Mouse (Mus musculus): ENCODE measurements around the gene Gm49373. TPM values are rescaled to one million over a fixed set of nuclear protein-coding genes. Genes with fewer than 3 reads are reported as not detected.

Gene Gm49373
- polyA plus RNA-seq (2015; fragmentation: Nextera tagmentation; extraction: Ambion mirVana) = 0.77 and 0.84 TPM in 2 replicates

DNA sequence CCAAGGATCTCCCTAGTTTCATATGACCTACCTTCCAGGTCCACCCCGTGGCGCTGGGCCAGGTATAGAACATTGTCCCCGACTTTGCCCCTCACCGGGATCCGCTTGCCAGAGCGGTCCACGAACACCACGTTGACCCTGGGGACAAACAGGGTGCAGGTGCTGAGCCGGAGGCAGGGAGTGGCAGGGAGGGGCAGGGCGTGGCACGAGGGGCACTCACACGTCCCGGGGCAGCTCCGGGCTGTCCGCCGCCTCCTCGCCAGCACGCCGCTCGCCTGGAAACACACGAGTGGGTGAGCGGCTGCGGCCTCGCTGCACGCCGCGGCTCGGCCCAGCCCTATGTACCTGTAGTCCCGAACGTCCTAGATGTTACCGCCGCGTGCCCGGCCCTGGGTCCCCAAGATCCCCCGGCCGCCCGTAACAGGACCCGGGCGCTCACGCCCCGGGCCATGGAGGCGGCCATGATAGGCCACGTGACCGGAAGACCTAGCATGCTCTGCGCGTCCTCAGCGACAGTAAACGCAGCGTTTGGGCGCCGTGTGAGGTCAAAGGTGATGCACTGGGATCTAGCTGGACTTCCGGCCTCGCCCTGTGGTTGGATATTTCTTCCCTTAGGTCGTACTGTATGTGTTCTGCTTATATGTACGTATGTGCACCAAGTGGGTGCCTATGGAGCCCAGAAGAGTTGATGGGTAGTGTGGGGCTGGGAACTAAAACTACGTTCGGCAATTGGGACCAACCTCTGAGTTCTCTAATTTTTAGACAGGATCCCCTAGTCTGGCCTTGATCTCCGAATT, at the start of gene Gm49373, which contains the start of gene Fdx1l:
TSS of gene Gm49373 (minus strand) at position 53 of the 797 bp plus-strand sequence.
TSS of gene Fdx1l (minus strand) at position 571 of the 797 bp plus-strand sequence.
- peak; percentile 94 for ATAC-seq (ENCODE audit: low FRiP score, low TSS enrichment)
- Histone ChIP-seq H3K4me1 (ENCODE audit: insufficient read depth, low read length) (peaks cover 10% of the 10 kb centered on the region), H3K9me3 (ENCODE audit: low read length) (no peaks in the 10 kb centered on the region), H3K4me2 (replicated peaks; ENCODE audit: low read depth, low read length) (peak within 1 kb of the TSS; percentile 83), H3K27me3 (ENCODE audit: insufficient read depth, low read length) (no peaks in the 10 kb centered on the region), H3K9ac (replicated peaks; ENCODE audit: low read length) (peak within 1 kb of the TSS; percentile 89), H3K27ac (ENCODE audit: low read length) (peak within 1 kb of the TSS; percentile 76), H3K36me3 (ENCODE audit: insufficient read depth, low read length) (peaks cover 41% of the 10 kb centered on the region), H3K4me3 (ENCODE audit: low read length) (peak within 1 kb of the TSS; percentile 87)
- WGBS = 2% methylated on average over 58 of the region's 58 CpGs

DNA sequence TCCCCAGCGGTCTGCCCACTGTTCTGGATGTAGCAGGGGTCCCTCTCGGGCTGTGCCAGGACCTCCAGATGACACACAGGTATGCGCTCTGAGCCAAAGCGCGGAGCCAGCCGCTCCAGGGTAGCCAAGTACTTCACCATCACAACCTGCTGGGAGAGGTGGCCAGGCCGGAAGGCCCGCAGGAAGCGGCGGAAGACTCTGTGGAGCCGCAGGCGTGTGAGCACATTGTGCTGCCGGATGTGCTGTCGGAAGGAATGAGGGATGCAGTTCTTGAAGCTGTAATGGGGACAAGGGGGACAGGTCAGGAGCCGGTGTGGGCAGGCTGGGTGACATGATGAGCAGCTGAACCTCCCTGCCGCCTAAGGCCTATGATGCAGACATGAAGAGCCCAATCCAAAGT, 48.6 kb upstream of the Gm49373 start:
- no peaks in the 10 kb centered on the region for H3K27me3 ChIP-seq (ENCODE audit: insufficient read depth, low read length)
- no peaks in the 10 kb centered on the region for H3K9me3 ChIP-seq (ENCODE audit: low read length)
- peaks cover 19% of the 10 kb centered on the region; the same call in 1 of the 2 replicates for H3K36me3 ChIP-seq (ENCODE audit: insufficient read depth, low read length)
- no peak overlapping the region for H3K27ac ChIP-seq (ENCODE audit: low read length)
- no peak overlapping the region for H3K4me2 ChIP-seq (replicated peaks; ENCODE audit: low read depth, low read length)
- no peaks in the 10 kb centered on the region for H3K4me1 ChIP-seq (ENCODE audit: insufficient read depth, low read length)
- H3K9ac ChIP-seq (replicated peaks; ENCODE audit: low read length) = no peak overlapping the region
- 94% methylated on average over 16 of the region's 16 CpGs for WGBS
- H3K4me3 ChIP-seq (ENCODE audit: low read length) = no peak overlapping the region
- ATAC-seq (ENCODE audit: low FRiP score, low TSS enrichment) = no peak

DNA sequence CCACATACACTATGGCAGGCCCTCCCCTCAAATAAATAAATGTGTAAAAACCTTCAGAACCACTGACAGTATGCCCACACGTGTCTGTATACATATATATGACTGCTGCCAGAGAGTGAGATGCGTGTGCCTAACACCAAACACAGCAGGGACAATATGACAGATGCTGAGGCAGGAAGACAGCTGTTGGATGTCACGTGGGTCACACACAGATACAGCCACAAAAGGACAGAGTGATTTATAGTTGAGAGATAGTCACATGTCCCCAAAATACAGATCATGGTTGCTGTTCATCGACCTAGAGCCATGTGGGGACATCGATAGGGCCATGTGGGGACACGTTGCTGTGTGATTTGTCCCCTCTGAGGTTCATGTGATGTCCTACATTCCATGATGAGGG, 44.2 kb upstream of the Gm49373 start:
- Histone ChIP-seq H3K27ac (ENCODE audit: low read length) (no peak overlapping the region), H3K4me3 (ENCODE audit: low read length) (no peak overlapping the region), H3K4me2 (replicated peaks; ENCODE audit: low read depth, low read length) (no peak overlapping the region), H3K9me3 (ENCODE audit: low read length) (no peaks in the 10 kb centered on the region), H3K9ac (replicated peaks; ENCODE audit: low read length) (no peak overlapping the region), H3K4me1 (ENCODE audit: insufficient read depth, low read length) (no peaks in the 10 kb centered on the region), H3K27me3 (ENCODE audit: insufficient read depth, low read length) (no peaks in the 10 kb centered on the region), H3K36me3 (ENCODE audit: insufficient read depth, low read length) (0 out of 2 replicates have a peak, but pooled peaks cover 11% of the 10 kb centered on the region)
- 72% methylated on average over 6 of the region's 6 CpGs for WGBS
- no peak for ATAC-seq (ENCODE audit: low FRiP score, low TSS enrichment)

DNA sequence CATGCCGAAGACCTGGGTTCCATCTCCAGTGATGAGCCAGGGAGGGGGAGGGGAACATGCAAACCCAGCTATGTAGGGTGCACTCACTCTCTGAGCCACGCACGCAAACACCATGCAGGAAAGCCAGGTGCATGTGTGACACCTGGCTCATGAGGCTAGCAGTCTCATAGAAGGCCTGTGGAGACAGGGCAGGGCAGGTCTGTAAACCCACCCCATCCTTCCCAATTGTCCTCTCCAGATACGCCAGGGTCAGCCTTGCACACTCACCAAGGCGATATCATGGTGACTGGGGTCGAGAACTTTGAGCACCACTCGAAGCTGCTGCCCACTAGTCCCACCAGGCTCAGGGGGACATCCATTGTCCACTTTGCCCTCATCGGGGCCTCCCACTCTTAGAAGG, 42.2 kb upstream of the Gm49373 start:
- no peaks in the 10 kb centered on the region for H3K9me3 ChIP-seq (ENCODE audit: low read length)
- no peaks in the 10 kb centered on the region for H3K4me1 ChIP-seq (ENCODE audit: insufficient read depth, low read length)
- H3K4me2 ChIP-seq (replicated peaks; ENCODE audit: low read depth, low read length) = no peak overlapping the region
- H3K36me3 ChIP-seq (ENCODE audit: insufficient read depth, low read length) = no peaks in the 10 kb centered on the region
- no peak overlapping the region for H3K9ac ChIP-seq (replicated peaks; ENCODE audit: low read length)
- no peak for ATAC-seq (ENCODE audit: low FRiP score, low TSS enrichment)
- H3K4me3 ChIP-seq (ENCODE audit: low read length) = no peak overlapping the region
- no peaks in the 10 kb centered on the region for H3K27me3 ChIP-seq (ENCODE audit: insufficient read depth, low read length)
- no peak overlapping the region for H3K27ac ChIP-seq (ENCODE audit: low read length)
- 89% methylated on average over 8 of the region's 8 CpGs for WGBS

GRCm38 (mm10) chr9:21114190-21114589, 41.3 kb upstream of the Gm49373 start:
- Histone ChIP-seq H3K9me3 (ENCODE audit: low read length) (no peaks in the 10 kb centered on the region), H3K9ac (replicated peaks; ENCODE audit: low read length) (no peak overlapping the region), H3K27ac (ENCODE audit: low read length) (no peak overlapping the region), H3K36me3 (ENCODE audit: insufficient read depth, low read length) (no peaks in the 10 kb centered on the region), H3K4me1 (ENCODE audit: insufficient read depth, low read length) (no peaks in the 10 kb centered on the region), H3K27me3 (ENCODE audit: insufficient read depth, low read length) (no peaks in the 10 kb centered on the region), H3K4me3 (ENCODE audit: low read length) (no peak overlapping the region), H3K4me2 (replicated peaks; ENCODE audit: low read depth, low read length) (no peak overlapping the region)
- ATAC-seq (ENCODE audit: low FRiP score, low TSS enrichment) = no peak
- WGBS = 85% methylated on average over 7 of the region's 7 CpGs

GRCm38 (mm10) chr9:21113751-21114150, 40.9 kb upstream of the Gm49373 start:
- Histone ChIP-seq H3K4me1 (ENCODE audit: insufficient read depth, low read length) (no peaks in the 10 kb centered on the region), H3K36me3 (ENCODE audit: insufficient read depth, low read length) (no peaks in the 10 kb centered on the region), H3K27ac (ENCODE audit: low read length) (no peak overlapping the region), H3K9me3 (ENCODE audit: low read length) (no peaks in the 10 kb centered on the region), H3K27me3 (ENCODE audit: insufficient read depth, low read length) (no peaks in the 10 kb centered on the region), H3K9ac (replicated peaks; ENCODE audit: low read length) (no peak overlapping the region), H3K4me2 (replicated peaks; ENCODE audit: low read depth, low read length) (no peak overlapping the region), H3K4me3 (ENCODE audit: low read length) (no peak overlapping the region)
- WGBS = 76% methylated on average over 6 of the region's 6 CpGs
- no peak for ATAC-seq (ENCODE audit: low FRiP score, low TSS enrichment)

DNA sequence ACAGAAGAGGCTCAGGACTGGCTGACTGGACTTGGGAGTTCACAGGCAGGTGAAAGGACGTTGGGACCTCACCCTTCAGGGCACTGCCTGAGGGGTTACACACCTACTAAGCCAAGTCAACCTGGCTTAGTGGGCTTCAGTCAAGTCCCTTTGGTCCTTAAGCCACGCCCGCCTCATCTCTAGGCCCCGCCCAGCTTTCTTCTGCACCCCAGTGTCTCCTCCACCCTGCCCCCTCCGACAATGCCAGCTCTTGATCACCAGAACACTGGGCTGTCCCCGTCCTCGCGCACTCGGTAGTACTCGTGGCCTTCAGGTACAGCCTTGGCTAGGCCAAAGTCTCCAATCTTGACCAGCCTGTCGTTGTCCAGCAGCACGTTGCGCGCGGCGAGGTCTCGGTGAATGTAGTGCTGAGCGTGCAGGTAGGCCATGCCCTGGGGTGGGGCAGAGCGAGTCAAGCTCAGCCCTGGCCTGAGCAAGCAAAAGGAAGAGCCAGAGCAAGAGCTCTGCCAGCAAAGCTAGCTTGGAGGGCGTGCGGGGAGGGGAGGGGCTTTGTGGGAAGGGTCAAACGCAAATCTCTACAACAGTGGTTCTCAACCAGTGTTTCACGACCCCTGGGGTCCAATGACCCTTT, 34.8 kb upstream of the Gm49373 start:
- ATAC-seq (ENCODE audit: low FRiP score, low TSS enrichment) = no peak
- Histone ChIP-seq H3K9me3 (ENCODE audit: low read length) (no peaks in the 10 kb centered on the region), H3K9ac (replicated peaks; ENCODE audit: low read length) (no peak overlapping the region), H3K27me3 (ENCODE audit: insufficient read depth, low read length) (no peaks in the 10 kb centered on the region), H3K4me1 (ENCODE audit: insufficient read depth, low read length) (no peaks in the 10 kb centered on the region), H3K27ac (ENCODE audit: low read length) (no peak overlapping the region), H3K4me2 (replicated peaks; ENCODE audit: low read depth, low read length) (no peak overlapping the region), H3K36me3 (ENCODE audit: insufficient read depth, low read length) (no peaks in the 10 kb centered on the region), H3K4me3 (ENCODE audit: low read length) (no peak overlapping the region)
- 53% methylated on average over 22 of the region's 23 CpGs for WGBS

DNA sequence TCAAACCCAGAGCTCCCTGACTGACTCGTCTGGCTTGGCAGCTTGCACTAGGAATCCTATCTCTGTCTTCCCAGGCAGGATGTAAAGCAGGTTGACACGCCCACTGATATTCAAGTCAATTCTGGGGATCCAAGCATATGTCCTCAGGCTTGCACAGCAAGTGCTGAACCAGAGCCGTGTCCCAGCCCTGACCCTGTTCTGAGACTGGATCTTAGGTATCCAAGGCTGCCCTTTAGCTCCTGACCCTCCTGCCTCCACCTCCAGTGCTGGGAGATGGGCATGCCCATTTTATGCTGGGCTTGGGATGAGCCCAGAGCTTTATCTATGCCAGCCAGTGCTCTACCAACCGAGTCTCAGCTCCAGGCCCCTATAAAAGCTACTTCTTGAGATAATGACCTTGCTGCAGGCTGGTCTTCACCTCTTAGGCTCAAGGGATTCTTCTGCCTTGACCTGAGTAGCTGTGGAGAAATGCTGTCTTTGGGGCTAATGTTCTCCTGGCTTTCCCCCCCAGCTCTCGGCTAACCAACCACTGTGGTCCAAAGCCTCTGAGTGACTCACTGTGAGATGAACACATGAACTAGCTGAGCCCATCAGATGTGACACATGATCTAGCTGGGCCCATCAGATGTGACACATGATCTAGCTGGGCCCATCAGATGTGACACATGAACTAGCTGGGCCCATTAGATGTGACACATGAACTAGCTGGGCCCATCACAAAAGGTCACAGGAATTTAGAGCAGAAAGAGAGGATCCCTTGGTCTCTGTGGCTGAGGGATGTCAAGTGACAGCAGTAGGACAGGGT, 33.1 kb upstream of the Gm49373 start:
- no peak overlapping the region for H3K4me2 ChIP-seq (replicated peaks; ENCODE audit: low read depth, low read length)
- H3K4me1 ChIP-seq (ENCODE audit: insufficient read depth, low read length) = no peaks in the 10 kb centered on the region
- WGBS = 67% methylated on average over 5 of the region's 5 CpGs
- no peaks in the 10 kb centered on the region for H3K9me3 ChIP-seq (ENCODE audit: low read length)
- no peak overlapping the region for H3K27ac ChIP-seq (ENCODE audit: low read length)
- no peaks in the 10 kb centered on the region for H3K36me3 ChIP-seq (ENCODE audit: insufficient read depth, low read length)
- H3K4me3 ChIP-seq (ENCODE audit: low read length) = no peak overlapping the region
- no peak overlapping the region for H3K9ac ChIP-seq (replicated peaks; ENCODE audit: low read length)
- H3K27me3 ChIP-seq (ENCODE audit: insufficient read depth, low read length) = no peaks in the 10 kb centered on the region
- ATAC-seq (ENCODE audit: low FRiP score, low TSS enrichment) = no peak

DNA sequence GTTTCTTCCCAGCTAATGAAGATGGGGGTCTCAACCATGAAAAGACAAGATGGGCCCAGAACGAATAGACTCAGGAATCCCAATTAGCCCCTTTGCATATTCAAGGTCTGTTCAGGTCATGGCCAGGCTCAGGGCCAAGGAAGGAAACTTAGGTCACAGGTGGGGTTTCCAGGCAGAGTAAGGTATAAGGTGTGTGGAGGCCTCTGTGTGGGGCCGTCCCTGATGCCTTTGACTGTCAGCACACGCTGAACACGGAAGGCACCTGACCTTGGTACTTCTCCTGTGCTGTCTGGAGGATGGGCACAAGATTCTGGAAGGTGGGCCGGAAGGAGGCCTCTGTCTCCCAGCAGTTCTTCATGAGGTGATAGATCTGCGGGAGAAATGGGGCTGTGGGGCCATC, 31.9 kb upstream of the Gm49373 start:
- 75% methylated on average over 6 of the region's 6 CpGs for WGBS

More for the DNA sequence above, 31.9 kb upstream of the Gm49373 start:
- H3K27me3 ChIP-seq (ENCODE audit: insufficient read depth, low read length) = no peaks in the 10 kb centered on the region
- no peak overlapping the region for H3K4me3 ChIP-seq (ENCODE audit: low read length)
- no peaks in the 10 kb centered on the region for H3K36me3 ChIP-seq (ENCODE audit: insufficient read depth, low read length)
- no peak overlapping the region for H3K27ac ChIP-seq (ENCODE audit: low read length)
- no peak overlapping the region for H3K4me2 ChIP-seq (replicated peaks; ENCODE audit: low read depth, low read length)
- H3K4me1 ChIP-seq (ENCODE audit: insufficient read depth, low read length) = no peaks in the 10 kb centered on the region
- no peak overlapping the region for H3K9ac ChIP-seq (replicated peaks; ENCODE audit: low read length)
- ATAC-seq (ENCODE audit: low FRiP score, low TSS enrichment) = no peak
- H3K9me3 ChIP-seq (ENCODE audit: low read length) = no peaks in the 10 kb centered on the region
